Mouse (Mus musculus) intestine, embryonic 16.5 days (tissue): Measurements from ENCODE around the gene Wwc2. TPM values are rescaled to one million over a fixed set of nuclear protein-coding genes. Genes with fewer than 3 reads are reported as not detected.

ENCODE experiments used
- ATAC-seq: fragments of 200-750 bp; cut with Nextera tagmentation; 2 replicates; pipeline ENCODE4 v1.8.0; 2017; ENCODE audit warnings: moderate TSS enrichment, moderate library complexity
- H3K27ac ChIP-seq: fragments of 300-500 bp; sonication (generic); 2 replicates; pipeline ENCODE4 v1.5.1; 2014; ENCODE audit warnings: mild to moderate bottlenecking, low read length
- H3K27me3 ChIP-seq: fragments of 300-500 bp; sonication (generic); replicated peaks from 2 replicates; pipeline ENCODE4 v1.6.1; 2014; ENCODE audit warnings: low read length, control low read depth, mixed read lengths; ENCODE audit not compliant: control insufficient read depth, insufficient read depth
- H3K36me3 ChIP-seq: fragments of 300-500 bp; sonication (generic); 2 replicates; pipeline ENCODE4 v1.6.1; 2014; ENCODE audit warnings: low read length, control low read depth; ENCODE audit not compliant: control insufficient read depth, insufficient read depth
- H3K4me1 ChIP-seq: fragments of 300-500 bp; sonication (generic); 2 replicates; pipeline ENCODE4 v1.6.1; 2014; ENCODE audit warnings: low read length, control low read depth, mixed read lengths; ENCODE audit not compliant: control insufficient read depth, insufficient read depth
- H3K4me2 ChIP-seq: fragments of 300-500 bp; sonication (generic); 2 replicates; pipeline ENCODE4 v1.6.1; 2014; ENCODE audit warnings: low read depth, low read length, control low read depth
- H3K4me3 ChIP-seq: fragments of 300-500 bp; sonication (generic); 2 replicates; pipeline ENCODE4 v1.5.1; 2014; ENCODE audit warnings: mild to moderate bottlenecking, low read length
- H3K9ac ChIP-seq: fragments of 300-500 bp; sonication (generic); 2 replicates; pipeline ENCODE4 v1.6.1; 2014; ENCODE audit warnings: low read depth, low read length
- H3K9me3 ChIP-seq: fragments of 300-500 bp; sonication (generic); 2 replicates; pipeline ENCODE4 v1.6.1; 2016; ENCODE audit warnings: low read length, control low read depth; ENCODE audit not compliant: control insufficient read depth
- WGBS: fragments of 180-500 bp; shearing (Covaris S2); extraction: QIAGEN DNeasy Blood & Tissue Kit; methylation state at CpG from one replicate; pipeline ENCODE4 v1.1.7; 2014; 5-methylcytosine and 5-hydroxymethylcytosine counted together
- polyA plus RNA-seq: library from polyadenylated mRNA; unstranded; fragments of >200 nt; fragmentation: Nextera tagmentation; extraction: Ambion mirVana; gene quantifications from 2 replicates; pipeline ENCODE4 v1.2.1, GENCODE M21; 2015

The Wwc2 gene
- polyA plus RNA-seq, 1 experiment from 2014 or later, result 5.6 TPM

DNA sequence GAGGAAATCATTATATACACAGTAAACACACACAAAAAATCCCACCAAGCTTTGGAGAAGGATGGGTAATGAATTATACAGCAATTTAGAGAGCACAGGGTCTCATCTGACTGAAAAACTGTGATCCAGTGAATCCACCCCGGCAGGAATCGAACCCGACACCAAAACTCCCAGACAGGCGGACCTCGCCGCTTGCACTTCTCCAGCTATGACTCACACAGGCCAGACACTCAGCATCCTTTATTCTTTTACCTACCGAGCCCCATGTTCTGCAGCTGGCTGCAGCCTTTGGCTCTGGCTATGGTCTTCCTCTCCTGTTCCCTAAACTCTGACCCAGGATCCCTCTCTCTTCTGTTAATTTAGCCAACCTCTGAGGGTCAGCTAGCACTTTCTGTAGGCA, 85.5 kb downstream of the Wwc2 start:
- no peaks in the 10 kb centered on the region for H3K27me3 ChIP-seq
- H3K4me3 ChIP-seq, result no peak overlapping the region
- H3K9ac ChIP-seq, result no peak overlapping the region
- 91% methylated on average over 7 of the region's 7 CpGs for WGBS
- no peaks in the 10 kb centered on the region for H3K9me3 ChIP-seq
- H3K27ac ChIP-seq, result no peak overlapping the region
- no peaks in the 10 kb centered on the region for H3K36me3 ChIP-seq
- no peaks in the 10 kb centered on the region for H3K4me1 ChIP-seq
- H3K4me2 ChIP-seq, result no peak overlapping the region
- ATAC-seq, result no peak

DNA sequence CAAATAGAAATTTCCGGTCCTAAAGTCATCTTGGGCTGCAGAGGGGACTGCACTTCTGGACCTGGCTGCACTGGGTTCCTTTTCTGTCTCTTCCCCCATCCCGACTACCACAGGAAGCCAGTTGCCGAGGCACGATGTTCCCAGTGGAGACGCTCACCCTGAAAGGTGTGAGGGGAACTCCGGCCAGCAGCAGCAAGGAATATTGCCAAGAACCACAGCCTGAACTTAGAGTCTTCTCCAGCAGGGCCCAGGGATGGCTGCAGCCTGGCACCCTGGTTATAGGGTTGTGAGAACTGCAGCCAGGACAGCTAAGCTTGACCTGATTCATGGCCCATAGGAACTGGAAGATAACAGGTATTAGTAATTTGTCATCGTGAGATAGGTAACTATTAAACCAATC, 86.7 kb downstream of the Wwc2 start:
- Histone ChIP-seq H3K27ac (no peak overlapping the region), H3K4me3 (no peak overlapping the region), H3K27me3 (no peaks in the 10 kb centered on the region), H3K9ac (no peak overlapping the region), H3K36me3 (no peaks in the 10 kb centered on the region), H3K4me1 (no peaks in the 10 kb centered on the region), H3K9me3 (no peaks in the 10 kb centered on the region), H3K4me2 (no peak overlapping the region)
- no peak for ATAC-seq
- WGBS, result 80% methylated on average over 7 of the region's 7 CpGs

DNA sequence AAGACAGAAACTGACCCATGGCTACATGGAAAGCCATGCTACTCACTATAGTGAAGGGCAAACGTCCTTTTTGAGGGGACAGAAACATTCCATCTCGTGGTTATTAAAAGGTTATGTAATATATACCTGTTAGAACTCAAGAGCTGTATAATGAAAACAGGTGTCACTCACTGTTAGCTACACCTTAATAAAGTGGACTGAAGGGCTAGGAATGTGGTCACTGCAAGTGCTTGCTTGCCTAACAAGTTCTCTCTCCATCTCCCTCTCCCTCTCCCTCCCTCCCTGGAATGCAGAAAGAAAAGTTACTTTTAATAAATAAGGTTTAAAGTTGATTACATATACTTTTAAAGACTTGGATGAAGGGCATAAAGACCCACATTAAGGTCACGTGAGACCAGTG, 88.0 kb downstream of the Wwc2 start:
- no peaks in the 10 kb centered on the region for H3K9me3 ChIP-seq
- no peak overlapping the region for H3K9ac ChIP-seq
- no peaks in the 10 kb centered on the region for H3K36me3 ChIP-seq
- no peaks in the 10 kb centered on the region for H3K4me1 ChIP-seq
- no peak overlapping the region for H3K27ac ChIP-seq
- H3K4me2 ChIP-seq, result no peak overlapping the region
- no peak for ATAC-seq
- no peaks in the 10 kb centered on the region for H3K27me3 ChIP-seq
- no peak overlapping the region for H3K4me3 ChIP-seq
- WGBS, result 92% methylated on average over 3 of the region's 3 CpGs

DNA sequence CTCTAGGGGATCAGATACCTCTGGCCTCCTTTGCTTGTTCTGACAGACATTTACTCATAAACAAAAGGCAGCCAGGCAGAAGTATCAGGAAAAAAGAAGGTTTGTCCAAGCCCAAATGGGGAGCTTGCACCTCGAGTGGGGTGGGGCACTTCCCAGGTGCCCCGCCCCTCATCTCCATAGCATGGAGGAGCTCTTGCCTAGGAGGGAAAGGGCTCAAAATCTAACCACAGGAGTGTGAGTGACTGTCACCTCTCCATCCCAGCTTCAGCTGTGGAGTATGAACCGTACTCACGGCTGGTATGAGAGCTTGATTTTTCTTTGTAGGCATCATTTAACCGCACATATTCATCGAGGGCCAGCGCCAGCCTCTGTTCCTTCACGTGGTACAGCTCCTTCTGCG, 90.4 kb downstream of the Wwc2 start:
- no peaks in the 10 kb centered on the region for H3K9me3 ChIP-seq
- no peak overlapping the region for H3K27ac ChIP-seq
- ATAC-seq, result no peak
- no peaks in the 10 kb centered on the region for H3K27me3 ChIP-seq
- no peak overlapping the region for H3K4me2 ChIP-seq
- 90% methylated on average over 9 of the region's 9 CpGs for WGBS
- no peaks in the 10 kb centered on the region for H3K4me1 ChIP-seq
- H3K4me3 ChIP-seq, result no peak overlapping the region
- H3K9ac ChIP-seq, result no peak overlapping the region
- no peaks in the 10 kb centered on the region for H3K36me3 ChIP-seq

DNA sequence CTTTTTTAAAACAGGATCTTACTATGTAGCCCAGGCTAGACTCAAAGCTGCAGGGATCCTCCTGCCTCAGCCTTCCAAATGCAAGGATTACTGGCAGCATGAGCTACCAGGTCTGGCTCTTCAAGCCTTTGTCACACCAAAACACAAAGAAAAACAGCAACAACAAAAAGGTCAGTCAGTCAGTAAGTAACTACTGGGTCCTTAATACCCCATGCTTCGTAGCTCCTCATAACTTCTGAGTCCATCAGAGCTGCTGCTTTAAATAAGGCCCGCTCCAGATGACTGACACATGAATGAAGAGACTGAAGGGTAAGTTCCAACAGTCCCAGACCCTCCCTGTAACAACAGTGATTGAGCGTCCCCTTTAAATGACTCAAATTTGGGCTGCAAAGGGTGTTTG, 90.8 kb downstream of the Wwc2 start:
- H3K9me3 ChIP-seq, result no peaks in the 10 kb centered on the region
- ATAC-seq, result no peak
- H3K4me3 ChIP-seq, result no peak overlapping the region

DNA sequence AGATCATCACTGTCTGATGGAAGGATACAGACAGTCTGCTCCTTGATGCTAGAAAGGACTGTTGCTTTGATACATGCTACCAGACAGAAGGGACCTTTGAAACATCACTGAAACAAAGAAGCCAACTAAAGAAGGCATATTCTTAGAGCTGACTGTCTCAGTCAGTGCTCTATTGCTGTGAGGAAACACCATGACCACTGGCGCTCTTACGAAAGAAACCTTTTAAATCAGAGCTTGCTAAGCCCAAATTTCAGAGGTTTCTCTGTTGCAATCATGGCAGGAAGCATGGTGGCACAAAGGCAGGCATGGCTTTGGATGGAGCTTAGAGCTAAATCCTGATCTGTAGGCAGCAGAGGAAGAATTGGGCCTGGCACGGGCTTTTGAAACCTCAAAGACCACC, 98.3 kb downstream of the Wwc2 start:
- Histone ChIP-seq H3K9ac (no peak overlapping the region), H3K4me1 (no peaks in the 10 kb centered on the region), H3K36me3 (no peaks in the 10 kb centered on the region), H3K27ac (no peak overlapping the region), H3K9me3 (no peaks in the 10 kb centered on the region), H3K4me3 (no peak overlapping the region), H3K27me3 (no peaks in the 10 kb centered on the region), H3K4me2 (no peak overlapping the region)
- WGBS, result 91% methylated on average over 3 of the region's 3 CpGs
- ATAC-seq, result no peak

More for the DNA sequence above, 90.8 kb downstream of the Wwc2 start:
- Histone ChIP-seq H3K9ac (no peak overlapping the region), H3K4me1 (no peaks in the 10 kb centered on the region), H3K36me3 (no peaks in the 10 kb centered on the region), H3K4me2 (no peak overlapping the region), H3K27me3 (no peaks in the 10 kb centered on the region), H3K27ac (no peak overlapping the region)
- 98% methylated on average over 3 of the region's 3 CpGs for WGBS

DNA sequence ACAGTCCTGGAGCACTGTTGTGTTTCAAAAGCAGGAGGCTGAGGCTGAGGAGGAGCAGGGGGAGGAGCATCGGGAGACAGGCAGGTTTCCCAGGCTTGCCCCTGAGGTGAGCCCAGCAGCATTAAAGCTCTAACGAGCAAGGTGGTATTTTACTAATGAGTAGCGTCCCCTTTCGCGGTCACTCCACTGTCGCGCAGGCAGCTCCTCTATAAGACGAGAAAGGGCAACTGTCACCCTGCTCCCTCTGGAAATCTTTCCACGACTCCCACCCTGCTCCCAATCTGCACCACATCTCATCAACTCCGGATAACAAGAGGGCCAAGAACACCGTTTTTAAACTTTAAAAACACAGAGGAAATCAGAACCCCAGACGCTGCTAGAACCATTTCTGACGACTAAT, 99.1 kb downstream of the Wwc2 start:
- Histone ChIP-seq H3K36me3 (no peaks in the 10 kb centered on the region), H3K4me1 (no peaks in the 10 kb centered on the region), H3K4me2 (no peak overlapping the region), H3K9ac (no peak overlapping the region), H3K4me3 (no peak overlapping the region), H3K27ac (no peak overlapping the region), H3K9me3 (no peaks in the 10 kb centered on the region), H3K27me3 (no peaks in the 10 kb centered on the region)
- 74% methylated on average over 13 of the region's 13 CpGs for WGBS
- no peak for ATAC-seq

DNA sequence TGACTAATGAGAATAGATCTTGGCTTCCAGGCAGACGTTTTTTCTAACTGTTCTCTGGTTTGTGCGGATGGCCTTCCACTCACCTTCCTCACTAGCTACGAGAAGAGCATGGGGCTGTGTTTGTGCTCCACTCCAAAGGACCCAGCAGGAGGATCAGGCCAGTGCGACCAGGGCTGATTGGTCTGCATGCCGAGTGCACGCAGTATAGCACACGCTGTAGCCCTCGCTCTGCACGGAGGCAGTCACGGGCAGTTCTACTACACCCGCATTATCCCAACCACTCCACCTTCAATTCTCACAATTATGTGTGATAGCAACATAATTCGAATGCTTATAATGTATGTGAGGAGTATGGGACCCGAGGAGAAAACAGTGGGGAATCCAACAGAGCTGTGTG, 99.9 kb downstream of the Wwc2 start:
- no peak for ATAC-seq
- WGBS, result 84% methylated on average over 13 of the region's 13 CpGs

DNA sequence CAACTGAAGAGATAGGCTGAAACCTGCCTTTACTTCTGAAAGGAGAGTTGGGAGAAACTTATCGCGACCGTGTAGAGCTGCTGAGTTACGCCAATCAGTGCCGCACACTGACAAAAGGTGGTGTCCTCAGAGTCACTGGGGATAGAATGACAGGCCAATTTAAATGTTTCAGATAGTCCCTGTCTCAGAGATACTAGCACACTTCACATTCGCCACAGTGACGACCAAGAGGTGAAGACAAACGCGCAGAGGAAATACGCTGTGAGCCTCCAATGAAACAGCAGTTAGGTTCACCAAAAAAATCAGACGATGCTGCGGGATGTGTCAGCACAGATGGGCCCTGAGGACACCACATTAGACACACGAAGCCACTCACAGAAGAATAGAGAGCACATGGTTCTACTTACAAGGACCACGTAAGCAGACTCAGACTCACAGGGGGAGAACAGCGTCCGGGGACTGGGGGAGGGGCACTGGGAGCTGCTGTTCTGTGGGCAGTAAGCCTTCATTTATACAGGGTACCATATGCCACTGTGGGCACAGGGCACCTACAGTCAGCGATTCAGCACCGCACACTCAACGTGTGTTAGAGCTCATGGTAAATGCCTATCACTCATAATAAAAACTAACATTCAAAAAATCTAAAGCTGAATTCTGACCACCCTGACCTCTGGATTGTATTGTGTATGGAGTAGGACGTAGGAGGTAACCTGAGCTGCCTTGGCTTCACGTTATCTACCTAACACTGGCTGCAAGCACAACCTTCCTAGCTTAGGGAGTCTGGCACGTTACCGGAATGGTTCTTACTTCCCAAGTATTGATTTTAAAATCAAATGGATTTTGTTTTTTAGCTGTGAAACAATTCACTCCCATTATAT, 100.5 kb downstream of the Wwc2 start:
- WGBS, result 81% methylated on average over 23 of the region's 23 CpGs
- no peak for ATAC-seq
- Histone ChIP-seq H3K27ac (no peak overlapping the region), H3K4me2 (no peak overlapping the region), H3K4me3 (no peak overlapping the region), H3K27me3 (no peaks in the 10 kb centered on the region), H3K36me3 (no peaks in the 10 kb centered on the region), H3K9ac (no peak overlapping the region), H3K4me1 (no peaks in the 10 kb centered on the region), H3K9me3 (no peaks in the 10 kb centered on the region)

More for the DNA sequence above, 99.9 kb downstream of the Wwc2 start:
- H3K4me2 ChIP-seq, result no peak overlapping the region
- no peaks in the 10 kb centered on the region for H3K4me1 ChIP-seq
- no peak overlapping the region for H3K4me3 ChIP-seq
- H3K27me3 ChIP-seq, result no peaks in the 10 kb centered on the region
- H3K36me3 ChIP-seq, result no peaks in the 10 kb centered on the region
- H3K9ac ChIP-seq, result no peak overlapping the region
- H3K27ac ChIP-seq, result no peak overlapping the region
- H3K9me3 ChIP-seq, result no peaks in the 10 kb centered on the region
